Comparison of ENCODE assay signal across 7 mouse cellular contexts in the genomic region with DNA sequence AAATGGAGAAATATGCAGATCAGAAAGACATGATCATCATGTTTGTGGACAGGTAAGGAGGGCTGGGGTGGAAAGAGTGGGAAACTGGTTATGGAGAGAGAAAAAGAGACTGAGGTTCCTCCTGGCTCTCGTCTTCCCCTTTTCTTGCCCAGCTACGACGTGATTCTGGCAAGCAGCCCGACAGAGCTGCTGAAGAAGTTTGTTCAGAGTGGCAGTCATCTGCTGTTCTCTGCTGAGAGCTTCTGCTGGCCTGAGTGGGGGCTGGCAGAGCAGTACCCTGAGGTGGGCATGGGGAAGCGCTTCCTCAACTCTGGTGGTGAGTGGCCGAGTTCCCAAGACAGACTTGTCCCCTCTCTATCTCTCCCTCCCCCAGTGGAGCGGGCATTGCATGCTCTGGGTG. TPM values are rescaled to one million over a fixed set of nuclear protein-coding genes. Genes with fewer than 3 reads are reported as not detected.
DNase-seq lines count a peak whose midpoint lies in the region; ATAC-seq and TF ChIP-seq lines count a peak whose summit lies in the region.

No protein-coding gene starts in this region.

- peaks cover 54% of the 10 kb centered on the region for H3K36me3 ChIP-seq in limb, embryonic 15.5 days
- H3K36me3 ChIP-seq in myocyte (ENCODE audit: control insufficient read depth, insufficient read depth), result peaks cover 6% of the 10 kb centered on the region

- no peak overlapping the region for H3K27ac ChIP-seq in cortical plate, adult 2 months (ENCODE audit: insufficient read depth, low read length)
- H3K27ac ChIP-seq in limb, embryonic 15.5 days, result peak overlapping the region; percentile 97

- H3K9me3 ChIP-seq in limb, embryonic 15.5 days, result no peaks in the 10 kb centered on the region

- peak; percentile 35 to 57 for DNase-seq in lung, adult 18-20 months
- DNase-seq in lung, postnatal 25 days (ENCODE audit: low spot score), result no peak
- DNase-seq in heart, postnatal 36 days, result peak; percentile 39 to 47
- DNase-seq in urinary bladder, adult 2 months (ENCODE audit: low spot score), result no peak

- H3K4me2 ChIP-seq in limb, embryonic 15.5 days, result peak overlapping the region; percentile 78
- H3K4me2 ChIP-seq in myocyte (ENCODE audit: low read depth), result peak overlapping the region; percentile 86

- H3K4me1 ChIP-seq in cortical plate, adult 2 months (ENCODE audit: control insufficient read depth, insufficient read depth, low read length), result peaks cover 3% of the 10 kb centered on the region; the same call in 1 of the 2 replicates
- peaks cover 26% of the 10 kb centered on the region for H3K4me1 ChIP-seq in limb, embryonic 15.5 days

- peak overlapping the region; percentile 60 for H3ac ChIP-seq in myocyte (ENCODE audit: control insufficient read depth, insufficient read length)

- peak overlapping the region; percentile 88; the same call in 1 of the 2 replicates for H3K9ac ChIP-seq in limb, embryonic 15.5 days

- no peak for TF ChIP-seq CTCF in cortical plate, adult 2 months (IDR thresholded peaks at IDR 0.05; ENCODE audit: extremely low read depth, insufficient read depth, low read length)

- intact Hi-C loops in heart, postnatal 36 days (cut with DNase I), result no loop called here

- no peaks in the 10 kb centered on the region for H3K27me3 ChIP-seq in limb, embryonic 15.5 days
- H3K27me3 ChIP-seq in myocyte (ENCODE audit: control insufficient read depth, insufficient read depth, insufficient read length), result no peaks in the 10 kb centered on the region

- 53% methylated on average over 7 of the region's 7 CpGs for WGBS in limb, embryonic 15.5 days

- no peaks in the 10 kb centered on the region for H3K79me2 ChIP-seq in myocyte (ENCODE audit: control insufficient read depth, insufficient read depth)

- H3K4me3 ChIP-seq in cortical plate, adult 2 months (ENCODE audit: insufficient read depth, low read length), result peak overlapping the region; percentile 50
- peak overlapping the region; percentile 92 for H3K4me3 ChIP-seq in limb, embryonic 15.5 days
- H3K4me3 ChIP-seq in myocyte, result peak overlapping the region; percentile 93

- no peak for TF ChIP-seq POLR2A in cortical plate, adult 2 months (IDR thresholded peaks at IDR 0.05; ENCODE audit: extremely low read depth, insufficient read depth, low read length)
- no peak for TF ChIP-seq POLR2A in myocyte (IDR thresholded peaks at IDR 0.05; ENCODE audit: insufficient read length, low read depth)

- no peak for ATAC-seq in limb, embryonic 15.5 days (ENCODE audit: insufficient number of reproducible peaks, low FRiP score, low TSS enrichment, low read depth)

TF ChIP-seq in myocyte, 11 proteins besides CTCF, POLR2A, EP300 and RAD21:
- TF ChIP-seq MYOG (IDR thresholded peaks at IDR 0.05; ENCODE audit: control insufficient read depth in 1 of 3, insufficient read depth in 1 of 3, insufficient read length in 2 of 3, low read depth in 2 of 3) (no peak), SRF (IDR thresholded peaks at IDR 0.05; ENCODE audit: control insufficient read depth, insufficient read length, low read depth) (no peak), TCF12 (IDR thresholded peaks at IDR 0.05; ENCODE audit: insufficient read depth, poor library complexity, severe bottlenecking) (no peak), TCF3 (IDR thresholded peaks at IDR 0.05; ENCODE audit: insufficient read length, low read depth) (no peak), E2F4 (IDR thresholded peaks at IDR 0.05; ENCODE audit: insufficient read depth) (no peak), CEBPB (IDR thresholded peaks at IDR 0.05; ENCODE audit: insufficient read depth, poor library complexity, severe bottlenecking) (no peak), MAX (IDR thresholded peaks at IDR 0.05; ENCODE audit: low read depth) (no peak), USF1 (IDR thresholded peaks at IDR 0.05; ENCODE audit: low read depth) (no peak), POLR2AphosphoS2 (IDR thresholded peaks at IDR 0.05; ENCODE audit: insufficient read length, low read depth) (no peak), MYOD1 (IDR thresholded peaks at IDR 0.05; ENCODE audit: control insufficient read depth in 1 of 3, insufficient read length in 2 of 3, low read depth in 2 of 3) (no peak), REST (IDR thresholded peaks at IDR 0.05; ENCODE audit: insufficient read depth, insufficient read length) (no peak)
TF ChIP-seq in myocyte: peak in this region for 0.

RNA-seq across cellular contexts. Expression of gene Znhit1, which starts 0.6 kb away (rescaled TPM):
- polyA plus RNA-seq in cortical plate, adult 2 months (2012; rRNA removed), result 94.7 and 96.2 TPM in 2 replicates
- 10 to 100 TPM; 58.2 to 67.8 TPM for total RNA-seq in heart, postnatal 36 days (2021)
- polyA plus RNA-seq in limb, embryonic 15.5 days (2015; fragmentation: Nextera tagmentation; extraction: Ambion mirVana), result 96.7 and 106 TPM in 2 replicates
- 97.7 TPM for polyA plus RNA-seq in myocyte (2012; fragmentation: generic; extraction: Trizol)
- polyA plus RNA-seq in urinary bladder, adult 2 months (2012; rRNA removed), result 62.3 and 66.6 TPM in 2 replicates

RNA-seq across cellular contexts. Expression of gene Plod3, which starts 1.6 kb away (rescaled TPM):
- 34.5 and 36.6 TPM in 2 replicates for polyA plus RNA-seq in cortical plate, adult 2 months (2012; rRNA removed)
- total RNA-seq in heart, postnatal 36 days (2021), result 10 to 100 TPM; 36.9 to 45.6 TPM
- 61.4 and 73.5 TPM in 2 replicates for polyA plus RNA-seq in limb, embryonic 15.5 days (2015; fragmentation: Nextera tagmentation; extraction: Ambion mirVana)
- 124 TPM for polyA plus RNA-seq in myocyte (2012; fragmentation: generic; extraction: Trizol)
- 45.8 and 50.9 TPM in 2 replicates for polyA plus RNA-seq in urinary bladder, adult 2 months (2012; rRNA removed)

RNA-seq across cellular contexts. Expression of gene Cldn15, which starts 22.0 kb away (rescaled TPM):
- polyA plus RNA-seq in cortical plate, adult 2 months (2012; rRNA removed), result 0.21 and 0.33 TPM in 2 replicates
- 10 to 100 TPM in 1 of 2 experiments, 1 to 10 TPM in 1; 9.8 to 11.3 TPM for total RNA-seq in heart, postnatal 36 days (2021)
- polyA plus RNA-seq in limb, embryonic 15.5 days (2015; fragmentation: Nextera tagmentation; extraction: Ambion mirVana), result 0.15 and 1.0 TPM in 2 replicates
- polyA plus RNA-seq in myocyte (2012; fragmentation: generic; extraction: Trizol), result 0.23 TPM
- polyA plus RNA-seq in urinary bladder, adult 2 months (2012; rRNA removed), result 6.5 and 10.6 TPM in 2 replicates

RNA-seq across cellular contexts. Expression of gene Fis1, which starts 35.3 kb away (rescaled TPM):
- 416 and 433 TPM in 2 replicates for polyA plus RNA-seq in cortical plate, adult 2 months (2012; rRNA removed)
- total RNA-seq in heart, postnatal 36 days (2021), result 100 to 1,000 TPM; 178 to 185 TPM
- 228 and 240 TPM in 2 replicates for polyA plus RNA-seq in limb, embryonic 15.5 days (2015; fragmentation: Nextera tagmentation; extraction: Ambion mirVana)
- 283 TPM for polyA plus RNA-seq in myocyte (2012; fragmentation: generic; extraction: Trizol)
- polyA plus RNA-seq in urinary bladder, adult 2 months (2012; rRNA removed), result 190 and 203 TPM in 2 replicates

RNA-seq across cellular contexts. Expression of gene Vgf, which starts 37.8 kb away (rescaled TPM):
- polyA plus RNA-seq in cortical plate, adult 2 months (2012; rRNA removed), result 158 and 168 TPM in 2 replicates
- under 1 TPM in 1 of 2 experiments, not detected in 1; 0.11 TPM for total RNA-seq in heart, postnatal 36 days (2021)
- 0.06 and 0.09 TPM in 2 replicates for polyA plus RNA-seq in limb, embryonic 15.5 days (2015; fragmentation: Nextera tagmentation; extraction: Ambion mirVana)
- polyA plus RNA-seq in myocyte (2012; fragmentation: generic; extraction: Trizol), result 0.04 TPM
- polyA plus RNA-seq in urinary bladder, adult 2 months (2012; rRNA removed), result 0.08 and 0.15 TPM in 2 replicates

Comparison
In these comparisons a context has a peak if more than half of its experiments do, and no peak if none do; other contexts are left out.
1. DNase-seq: peak in lung, adult 18-20 months (2 of 2) and heart, postnatal 36 days (2 of 2); none in lung, postnatal 25 days (single experiment) and urinary bladder, adult 2 months (single experiment).
2. Peak in every context shown above with its lines, with median percentiles within 50 percentile points of each other: H3K4me3 ChIP-seq.